Mouse (Mus musculus): ENCODE results near the gene Ism2.

GRCm38 (mm10) chr12:87293934-87294333 lies 5.6 kb downstream of the Ism2 start:
- TF ChIP-seq CTCF (IDR thresholded peaks at IDR 0.05; ENCODE audit: control insufficient read depth, insufficient read depth, low read length) (no peak), POLR2A (IDR thresholded peaks at IDR 0.05; ENCODE audit: borderline replicate concordance, control insufficient read depth, low read depth, low read length) (no peak)

Measured in bone marrow, adult 2 months (tissue).